Mouse (Mus musculus) right cerebral cortex, postnatal 10 days (tissue): ENCODE results near the gene Gosr1.
"Not testable (repeated sequence)": the region's sequence is repeated elsewhere in the genome, so short reads cannot be mapped to it uniquely, and the experiment has no call there.

ENCODE experiments used
- DNase-seq, 2 experiments: peaks; one replicate each; pipeline ENCODE4 v3.0.0; 2021; ENCODE audit warnings: low spot score in 2 of 2

Gene Gosr1

GRCm38 (mm10) chr11:76735753-76736324 lies 27.5 kb downstream of the Gosr1 start:
- no peak for DNase-seq

- DNase-seq = no peak
These were observed 28.8 kb downstream of the Gosr1 start for GRCm38 (mm10) chr11:76734560-76734959.

GRCm38 (mm10) chr11:76730650-76731049 lies 32.7 kb downstream of the Gosr1 start:
- DNase-seq = no peak

- DNase-seq = no peak
These were observed 35.3 kb downstream of the Gosr1 start for GRCm38 (mm10) chr11:76728093-76728492.

GRCm38 (mm10) chr11:76723911-76724310 lies 39.5 kb downstream of the Gosr1 start:
- no peak for DNase-seq

GRCm38 (mm10) chr11:76717000-76717399 lies 46.4 kb downstream of the Gosr1 start:
- no peak for DNase-seq

- no peak for DNase-seq
These were observed 53.5 kb downstream of the Gosr1 start for GRCm38 (mm10) chr11:76709625-76710452.

GRCm38 (mm10) chr11:76708881-76709280 lies 54.5 kb downstream of the Gosr1 start:
- no peak for DNase-seq

GRCm38 (mm10) chr11:76708066-76708465 lies 55.3 kb downstream of the Gosr1 start:
- DNase-seq = no peak

- DNase-seq = no peak
These were observed 55.7 kb downstream of the Gosr1 start for GRCm38 (mm10) chr11:76707656-76708055.

GRCm38 (mm10) chr11:76699626-76700025 lies 63.8 kb downstream of the Gosr1 start:
- DNase-seq = no peak

- peak in 1 of 2 experiments; percentile 43 for DNase-seq
These were observed 67.6 kb downstream of the Gosr1 start for GRCm38 (mm10) chr11:76695810-76696209.

GRCm38 (mm10) chr11:76692096-76692495 lies 71.3 kb downstream of the Gosr1 start:
- no peak for DNase-seq

- no peak for DNase-seq
These were observed 77.8 kb downstream of the Gosr1 start for GRCm38 (mm10) chr11:76685604-76686003.

GRCm38 (mm10) chr11:76679508-76679907 lies 83.9 kb downstream of the Gosr1 start, which contains the start of gene Trarg1:
Trarg1 (plus strand) TSS chr11:76679808.
- not testable (repeated sequence) for DNase-seq
